Mouse (Mus musculus): ENCODE data around the gene Gna11. TPM values are rescaled to one million over a fixed set of nuclear protein-coding genes. Genes with fewer than 3 reads are reported as not detected.

Gna11 gene
- polyA plus RNA-seq, 1 experiment from 2014 or later: 101 TPM

DNA sequence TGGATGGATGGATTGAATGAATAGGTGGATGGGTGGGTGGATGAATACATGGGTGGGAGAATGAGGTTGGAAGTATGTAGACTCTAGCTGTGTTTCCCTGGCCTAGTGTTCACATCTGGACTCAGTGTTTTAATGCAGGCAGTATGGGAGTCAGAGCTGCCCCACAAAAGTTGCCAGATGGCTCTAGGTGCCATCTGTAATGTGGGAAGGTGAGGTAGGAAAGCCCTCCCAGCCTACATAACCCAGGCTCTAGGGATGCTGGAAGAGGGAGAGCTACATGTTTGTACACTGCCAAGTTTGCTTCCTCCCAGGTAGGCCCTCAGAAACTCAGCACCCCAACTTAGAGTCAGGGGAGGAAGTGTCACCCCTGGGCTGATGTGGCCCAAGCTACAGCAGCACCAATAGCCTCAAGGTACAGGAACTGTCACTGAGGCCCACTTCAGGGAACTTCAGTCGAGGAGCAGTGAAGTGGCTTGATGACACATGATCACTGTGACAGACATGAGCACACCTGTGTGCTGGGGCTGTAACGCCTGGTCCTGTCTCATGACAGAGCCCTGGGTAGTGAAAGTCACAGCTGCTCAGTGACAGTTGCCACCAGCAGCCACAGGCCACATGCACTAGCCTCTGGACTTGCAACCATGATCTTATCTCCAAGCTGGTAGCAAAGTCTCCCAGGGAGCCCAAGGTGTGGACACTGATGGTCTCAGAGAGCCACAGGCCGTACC is 6.5 kb downstream of the Gna11 start:
- no peak for ATAC-seq (ENCODE audit: insufficient read depth, low FRiP score)
- Histone ChIP-seq H3K9ac (ENCODE audit: low read length) (no peak overlapping the region), H3K4me3 (replicated peaks; ENCODE audit: low read length) (no peak overlapping the region), H3K27me3 (ENCODE audit: control insufficient read depth, insufficient read depth, low read length) (no peaks in the 10 kb centered on the region), H3K36me3 (ENCODE audit: control insufficient read depth, insufficient read depth, low read length) (0 out of 2 replicates have a peak, but pooled peaks cover 3% of the 10 kb centered on the region), H3K4me1 (ENCODE audit: control insufficient read depth, insufficient read depth, low read length) (peaks cover 25% of the 10 kb centered on the region), H3K27ac (ENCODE audit: low read length) (no peak overlapping the region), H3K4me2 (ENCODE audit: low read depth, low read length) (no peak overlapping the region), H3K9me3 (replicated peaks; ENCODE audit: control insufficient read depth, low read length) (no peaks in the 10 kb centered on the region)
- 87% methylated on average over 3 of the region's 3 CpGs for WGBS

DNA sequence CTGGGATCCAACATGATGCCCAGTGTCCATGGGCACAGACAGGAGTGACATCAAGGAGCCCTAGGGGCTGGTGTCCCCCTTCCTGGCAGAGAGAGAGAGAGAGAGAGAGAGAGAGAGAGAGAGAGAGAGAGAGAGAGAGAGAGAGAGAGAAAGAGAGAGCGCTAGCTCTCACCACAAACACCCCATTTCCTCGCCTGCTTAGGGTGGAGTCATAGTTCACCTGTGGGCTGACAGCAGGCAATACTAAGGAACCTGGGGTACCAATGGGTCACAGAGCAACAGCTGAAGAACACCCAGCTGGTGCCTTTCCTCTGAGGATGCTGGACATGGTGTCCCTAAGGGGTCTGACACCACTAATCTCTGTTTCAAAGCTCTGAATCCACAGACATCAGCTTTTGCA is 7.6 kb downstream of the Gna11 start:
- Histone ChIP-seq H3K36me3 (ENCODE audit: control insufficient read depth, insufficient read depth, low read length) (0 out of 2 replicates have a peak, but pooled peaks cover 3% of the 10 kb centered on the region), H3K4me1 (ENCODE audit: control insufficient read depth, insufficient read depth, low read length) (peaks cover 14% of the 10 kb centered on the region), H3K4me3 (replicated peaks; ENCODE audit: low read length) (no peak overlapping the region), H3K9me3 (replicated peaks; ENCODE audit: control insufficient read depth, low read length) (no peaks in the 10 kb centered on the region), H3K27ac (ENCODE audit: low read length) (no peak overlapping the region), H3K9ac (ENCODE audit: low read length) (no peak overlapping the region), H3K27me3 (ENCODE audit: control insufficient read depth, insufficient read depth, low read length) (no peaks in the 10 kb centered on the region), H3K4me2 (ENCODE audit: low read depth, low read length) (no peak overlapping the region)
- no peak for ATAC-seq (ENCODE audit: insufficient read depth, low FRiP score)
- WGBS: 86% methylated on average over 2 of the region's 2 CpGs

DNA sequence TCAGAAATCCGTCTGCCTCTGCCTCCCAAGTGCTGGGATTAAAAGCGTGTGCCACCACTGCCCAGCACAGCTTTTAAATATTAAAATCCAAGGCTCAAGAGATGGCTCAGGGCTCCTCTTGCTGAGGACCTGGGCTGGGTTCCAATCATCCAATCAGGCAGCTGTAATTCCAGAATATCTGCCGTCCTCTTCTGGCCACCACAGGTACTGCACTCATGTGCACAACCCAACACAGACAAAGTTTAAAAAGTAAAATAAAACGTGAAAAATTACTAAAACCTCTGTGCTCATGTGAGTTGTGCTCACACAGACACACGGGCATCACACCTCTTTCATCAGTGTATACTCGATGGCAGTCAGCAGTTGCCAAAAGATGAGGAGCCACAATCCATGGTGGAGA is 8.3 kb downstream of the Gna11 start:
- 78% methylated on average over 6 of the region's 6 CpGs for WGBS
- Histone ChIP-seq H3K27me3 (ENCODE audit: control insufficient read depth, insufficient read depth, low read length) (no peaks in the 10 kb centered on the region), H3K9ac (ENCODE audit: low read length) (no peak overlapping the region), H3K27ac (ENCODE audit: low read length) (no peak overlapping the region), H3K9me3 (replicated peaks; ENCODE audit: control insufficient read depth, low read length) (no peaks in the 10 kb centered on the region), H3K4me2 (ENCODE audit: low read depth, low read length) (no peak overlapping the region), H3K4me3 (replicated peaks; ENCODE audit: low read length) (no peak overlapping the region), H3K36me3 (ENCODE audit: control insufficient read depth, insufficient read depth, low read length) (0 out of 2 replicates have a peak, but pooled peaks cover 3% of the 10 kb centered on the region), H3K4me1 (ENCODE audit: control insufficient read depth, insufficient read depth, low read length) (peaks cover 7% of the 10 kb centered on the region)
- ATAC-seq (ENCODE audit: insufficient read depth, low FRiP score): no peak

DNA sequence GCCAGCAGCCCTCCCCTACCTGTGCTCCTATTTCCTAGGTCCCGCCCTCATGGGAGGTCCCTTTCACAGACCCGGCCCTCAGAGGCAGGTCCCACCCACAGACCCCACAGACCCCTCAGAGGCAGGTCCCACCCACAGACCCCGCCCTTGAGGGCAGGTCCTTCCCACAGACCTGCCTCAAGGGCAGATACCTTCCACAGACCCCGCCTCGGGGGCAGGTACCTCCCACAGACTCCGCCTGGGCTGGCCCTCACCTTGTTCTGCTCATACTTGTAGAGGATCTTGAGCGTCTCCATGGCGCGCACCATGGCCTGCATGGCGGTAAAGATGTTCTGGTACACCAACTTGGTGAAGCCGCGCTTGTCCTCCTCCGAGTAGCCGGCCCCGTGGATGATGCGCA is 10.2 kb downstream of the Gna11 start:
- Histone ChIP-seq H3K36me3 (ENCODE audit: control insufficient read depth, insufficient read depth, low read length) (peaks cover 12% of the 10 kb centered on the region; the same call in 1 of the 2 replicates), H3K9ac (ENCODE audit: low read length) (no peak overlapping the region), H3K4me2 (ENCODE audit: low read depth, low read length) (no peak overlapping the region), H3K4me1 (ENCODE audit: control insufficient read depth, insufficient read depth, low read length) (no peaks in the 10 kb centered on the region), H3K27ac (ENCODE audit: low read length) (no peak overlapping the region), H3K9me3 (replicated peaks; ENCODE audit: control insufficient read depth, low read length) (no peaks in the 10 kb centered on the region), H3K4me3 (replicated peaks; ENCODE audit: low read length) (no peak overlapping the region), H3K27me3 (ENCODE audit: control insufficient read depth, insufficient read depth, low read length) (no peaks in the 10 kb centered on the region)
- WGBS: 48% methylated on average over 16 of the region's 16 CpGs
- peak; percentile 64 for ATAC-seq (ENCODE audit: insufficient read depth, low FRiP score)

DNA sequence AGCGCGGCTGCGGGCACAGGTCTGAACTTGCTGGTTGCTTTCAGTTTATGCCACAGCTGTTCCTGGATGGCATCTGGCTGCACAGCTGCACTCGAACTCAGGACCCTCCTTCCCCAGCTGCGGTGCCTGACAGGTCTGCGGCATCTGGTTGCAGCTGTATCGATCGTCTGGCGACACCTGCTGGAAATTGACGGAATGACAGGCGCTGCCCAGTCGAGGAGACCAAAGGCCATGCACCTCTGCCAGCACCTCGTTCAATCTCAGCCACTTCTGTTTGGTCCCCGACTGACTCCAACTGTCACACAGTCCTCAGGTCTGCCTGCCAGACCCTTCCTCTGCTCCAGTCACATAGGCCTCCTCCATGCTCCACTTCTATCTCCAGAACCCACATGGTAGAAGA is 18.2 kb downstream of the Gna11 start:
- ATAC-seq (ENCODE audit: insufficient read depth, low FRiP score): peak; percentile 12; the same call in 1 of the 2 replicates
- no peaks in the 10 kb centered on the region for H3K9me3 ChIP-seq (replicated peaks; ENCODE audit: control insufficient read depth, low read length)
- no peak overlapping the region for H3K4me2 ChIP-seq (ENCODE audit: low read depth, low read length)
- H3K27me3 ChIP-seq (ENCODE audit: control insufficient read depth, insufficient read depth, low read length): no peaks in the 10 kb centered on the region
- no peak overlapping the region for H3K9ac ChIP-seq (ENCODE audit: low read length)
- H3K4me3 ChIP-seq (replicated peaks; ENCODE audit: low read length): no peak overlapping the region
- H3K4me1 ChIP-seq (ENCODE audit: control insufficient read depth, insufficient read depth, low read length): peaks cover 4% of the 10 kb centered on the region
- peaks cover 13% of the 10 kb centered on the region; the same call in 1 of the 2 replicates for H3K36me3 ChIP-seq (ENCODE audit: control insufficient read depth, insufficient read depth, low read length)
- no peak overlapping the region for H3K27ac ChIP-seq (ENCODE audit: low read length)
- WGBS: 12% methylated on average over 14 of the region's 14 CpGs

DNA sequence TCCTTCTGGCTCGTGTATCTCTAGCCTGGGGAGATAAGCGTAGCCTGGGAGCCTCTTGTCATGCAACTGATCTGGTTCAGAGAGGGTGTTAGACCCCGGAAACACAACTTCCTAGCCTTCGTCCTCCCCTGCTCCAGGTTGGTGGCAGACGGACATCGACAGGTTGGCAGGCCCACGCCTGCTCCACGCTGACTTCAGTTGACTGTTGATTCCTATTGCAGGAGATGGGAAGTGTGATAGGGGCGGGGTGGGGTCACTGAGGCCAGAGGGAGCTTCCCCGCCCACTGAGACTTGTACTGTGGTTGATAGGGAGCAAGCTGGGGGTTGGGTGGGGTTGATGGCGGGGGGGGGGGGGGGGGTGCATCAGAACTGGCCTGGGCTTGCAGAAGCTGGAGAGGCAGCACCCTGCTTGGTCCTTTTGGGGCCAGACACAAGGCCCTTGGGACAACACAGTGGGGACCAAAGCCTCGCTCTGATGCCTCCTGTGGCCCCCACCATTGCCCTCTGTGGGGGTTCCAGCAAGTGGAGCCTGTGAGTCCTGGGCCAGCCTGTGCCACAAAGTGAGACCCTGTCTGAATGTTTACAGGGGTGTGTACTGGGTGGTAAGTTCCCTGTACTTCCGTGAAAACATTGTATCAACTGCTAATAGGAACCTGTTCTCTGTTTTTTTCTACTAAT is 19.8 kb downstream of the Gna11 start:
- Histone ChIP-seq H3K27ac (ENCODE audit: low read length) (peak overlapping the region; percentile 82), H3K4me2 (ENCODE audit: low read depth, low read length) (no peak overlapping the region), H3K36me3 (ENCODE audit: control insufficient read depth, insufficient read depth, low read length) (0 out of 2 replicates have a peak, but pooled peaks cover 7% of the 10 kb centered on the region), H3K27me3 (ENCODE audit: control insufficient read depth, insufficient read depth, low read length) (no peaks in the 10 kb centered on the region), H3K4me3 (replicated peaks; ENCODE audit: low read length) (no peak overlapping the region), H3K4me1 (ENCODE audit: control insufficient read depth, insufficient read depth, low read length) (peaks cover 4% of the 10 kb centered on the region), H3K9me3 (replicated peaks; ENCODE audit: control insufficient read depth, low read length) (no peaks in the 10 kb centered on the region), H3K9ac (ENCODE audit: low read length) (peak overlapping the region; percentile 31; the same call in 1 of the 2 replicates)
- ATAC-seq (ENCODE audit: insufficient read depth, low FRiP score): peak; percentile 41; the same call in 1 of the 2 replicates
- 46% methylated on average over 12 of the region's 13 CpGs for WGBS

DNA sequence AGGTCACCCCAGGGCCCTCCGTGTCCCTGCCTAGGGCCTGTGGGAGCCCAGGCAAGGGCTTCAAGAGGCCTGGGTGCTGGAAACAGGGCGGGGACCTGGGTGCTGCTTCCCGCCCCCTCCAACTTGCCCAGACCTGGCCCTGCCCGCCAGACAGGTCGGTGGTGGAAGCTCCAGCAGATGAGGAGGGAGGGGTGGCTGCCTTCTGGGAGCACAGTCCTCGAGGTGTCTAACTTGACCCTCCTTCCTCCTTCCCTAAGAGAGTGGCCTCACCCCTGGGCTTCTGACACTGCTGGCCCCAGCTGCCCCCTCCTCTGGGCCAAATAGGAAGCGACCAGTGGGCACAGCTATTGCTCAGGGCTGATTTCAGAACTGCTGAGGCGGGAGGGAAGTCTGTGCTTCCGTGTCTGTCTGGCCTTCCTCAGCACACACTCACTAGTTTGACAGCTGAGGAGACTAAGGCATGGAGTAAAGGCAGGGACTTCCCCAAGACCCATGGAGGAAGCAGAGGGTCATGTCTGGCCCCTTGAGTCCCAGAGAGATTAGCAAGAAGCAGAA is 20.9 kb downstream of the Gna11 start, which contains the start of gene Gna15:
Gna15 (minus strand) TSS at position 175 of the 555 bp plus-strand sequence.
- peak within 1 kb of the TSS; percentile 38 for H3K4me2 ChIP-seq (ENCODE audit: low read depth, low read length)
- 26% methylated on average over 9 of the region's 9 CpGs for WGBS
- H3K4me1 ChIP-seq (ENCODE audit: control insufficient read depth, insufficient read depth, low read length): peaks cover 4% of the 10 kb centered on the region
- H3K9me3 ChIP-seq (replicated peaks; ENCODE audit: control insufficient read depth, low read length): no peaks in the 10 kb centered on the region
- no peaks in the 10 kb centered on the region for H3K36me3 ChIP-seq (ENCODE audit: control insufficient read depth, insufficient read depth, low read length)
- peak; percentile 48 for ATAC-seq (ENCODE audit: insufficient read depth, low FRiP score)
- peak within 1 kb of the TSS; percentile 35 for H3K4me3 ChIP-seq (replicated peaks; ENCODE audit: low read length)
- H3K27ac ChIP-seq (ENCODE audit: low read length): peak within 1 kb of the TSS; percentile 82
- peak within 1 kb of the TSS; percentile 68 for H3K9ac ChIP-seq (ENCODE audit: low read length)
- H3K27me3 ChIP-seq (ENCODE audit: control insufficient read depth, insufficient read depth, low read length): no peaks in the 10 kb centered on the region

DNA sequence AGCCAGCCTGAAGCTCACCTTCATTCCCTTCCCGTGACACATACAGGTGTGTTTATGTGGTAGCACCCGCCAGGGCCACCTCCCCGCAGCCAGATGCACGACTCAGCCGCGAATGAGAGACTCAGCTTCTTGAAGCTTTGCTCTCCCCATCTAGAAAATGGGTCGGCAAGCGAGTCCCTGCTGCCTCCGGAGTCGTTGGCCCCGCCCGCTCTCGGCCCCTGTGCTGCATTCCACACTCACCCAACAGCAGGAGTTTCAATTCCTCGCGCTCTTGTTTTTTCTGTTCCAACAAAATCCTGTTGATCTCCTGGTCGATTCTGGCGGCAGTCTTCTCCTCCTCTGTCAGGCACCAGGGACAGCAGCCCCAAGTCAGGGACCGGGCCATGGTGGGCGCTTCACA is 21.4 kb downstream of the Gna11 start:
- peak overlapping the region; percentile 38 for H3K4me2 ChIP-seq (ENCODE audit: low read depth, low read length)
- peak overlapping the region; percentile 68 for H3K9ac ChIP-seq (ENCODE audit: low read length)
- no peaks in the 10 kb centered on the region for H3K36me3 ChIP-seq (ENCODE audit: control insufficient read depth, insufficient read depth, low read length)
- H3K4me3 ChIP-seq (replicated peaks; ENCODE audit: low read length): peak overlapping the region; percentile 35
- ATAC-seq (ENCODE audit: insufficient read depth, low FRiP score): no peak
- peaks cover 4% of the 10 kb centered on the region for H3K4me1 ChIP-seq (ENCODE audit: control insufficient read depth, insufficient read depth, low read length)
- no peaks in the 10 kb centered on the region for H3K9me3 ChIP-seq (replicated peaks; ENCODE audit: control insufficient read depth, low read length)
- 10% methylated on average over 19 of the region's 19 CpGs for WGBS
- no peaks in the 10 kb centered on the region for H3K27me3 ChIP-seq (ENCODE audit: control insufficient read depth, insufficient read depth, low read length)
- peak overlapping the region; percentile 82 for H3K27ac ChIP-seq (ENCODE audit: low read length)

DNA sequence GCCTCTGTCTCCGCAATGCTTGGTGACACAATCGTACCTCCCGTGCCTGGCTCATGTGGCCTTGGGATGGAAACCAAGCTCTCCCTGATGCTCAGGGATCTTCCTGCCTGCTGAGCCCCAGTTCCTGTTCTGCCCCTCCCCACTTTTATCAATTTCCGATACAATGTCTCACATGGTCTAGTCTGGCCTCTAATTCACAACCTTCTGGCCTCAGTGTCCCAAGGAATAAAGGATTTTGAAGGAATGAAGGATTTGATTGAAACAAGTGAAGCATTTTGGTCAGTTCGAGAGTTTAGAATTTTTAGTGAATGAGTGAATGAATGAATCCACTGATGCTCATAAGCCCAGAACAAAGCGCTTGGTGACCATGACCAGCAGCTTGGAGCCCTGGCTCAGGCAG is 21.8 kb downstream of the Gna11 start:
- H3K4me2 ChIP-seq (ENCODE audit: low read depth, low read length): peak overlapping the region; percentile 38; the same call in 1 of the 2 replicates
- 70% methylated on average over 6 of the region's 6 CpGs for WGBS
- H3K4me1 ChIP-seq (ENCODE audit: control insufficient read depth, insufficient read depth, low read length): peaks cover 4% of the 10 kb centered on the region
- H3K27ac ChIP-seq (ENCODE audit: low read length): peak overlapping the region; percentile 82; the same call in 1 of the 2 replicates
- H3K9me3 ChIP-seq (replicated peaks; ENCODE audit: control insufficient read depth, low read length): no peaks in the 10 kb centered on the region
- H3K9ac ChIP-seq (ENCODE audit: low read length): peak overlapping the region; percentile 68; the same call in 1 of the 2 replicates
- H3K36me3 ChIP-seq (ENCODE audit: control insufficient read depth, insufficient read depth, low read length): no peaks in the 10 kb centered on the region
- no peak for ATAC-seq (ENCODE audit: insufficient read depth, low FRiP score)
- peak overlapping the region; percentile 35 for H3K4me3 ChIP-seq (replicated peaks; ENCODE audit: low read length)
- no peaks in the 10 kb centered on the region for H3K27me3 ChIP-seq (ENCODE audit: control insufficient read depth, insufficient read depth, low read length)
